ENCODE assay signal across 30 mouse cellular contexts in the genomic region with DNA sequence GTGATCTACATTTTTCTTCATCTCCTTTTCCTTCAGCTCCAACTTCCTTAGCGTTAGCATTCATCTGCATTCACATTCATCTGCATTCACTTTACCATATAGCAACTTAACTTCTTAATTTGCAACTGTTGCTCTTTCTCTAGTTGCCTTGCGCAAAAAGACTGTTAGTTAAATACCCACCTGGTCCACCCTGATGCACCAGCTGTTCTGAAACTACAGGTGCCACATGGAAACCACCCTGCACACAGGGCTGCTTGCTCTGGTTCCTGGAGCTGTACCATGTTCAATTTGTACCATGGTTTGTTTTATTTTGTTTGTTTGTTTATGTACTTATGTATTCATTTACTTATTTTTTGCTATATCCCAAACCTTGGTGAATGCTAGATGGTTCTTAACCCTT. TPM values are rescaled to one million over a fixed set of nuclear protein-coding genes. Genes with fewer than 3 reads are reported as not detected.
DNase-seq lines count a peak whose midpoint lies in the region; ATAC-seq and TF ChIP-seq lines count a peak whose summit lies in the region.
"Had no signal": no experiment of that assay in that cellular context is flagged by ENCODE, and none has a peak within 500 bp of the region (broad histone marks: within the 10 kb centered on the region; RNA-seq: fewer than 3 reads in every experiment).

No protein-coding gene starts in this region.

- dilution Hi-C loops in CH12.LX (cut with MboI; ENCODE audit: extremely low pct_ligation_motif_present, extremely low pct_unique_long_range_greater_than_20kb, low sequenced_read_pairs): no loop called here

- DNase-seq in A20 (ENCODE audit: low read depth, low spot score): peak; percentile 39
- DNase-seq in CH12.LX (ENCODE audit: extremely low read depth): no peak
- DNase-seq in thymus, postnatal 0 days (ENCODE audit: low spot score): peak; percentile 84
- DNase-seq in thymus, postnatal 36 days: peak; percentile 46 to 74
- no peak for DNase-seq in lung, postnatal 0 days (ENCODE audit: low spot score)
- DNase-seq in urinary bladder, postnatal 10 days (ENCODE audit: low spot score): no peak
- DNase-seq: adrenal gland, postnatal 10 days; B cell, adult 2 months; cerebellum, adult 11 months; cerebellum, adult 8-10 months; cerebellum, postnatal 14 days; embryo, embryonic 11 days; gastrocnemius, postnatal 36 days; heart, postnatal 36 days had no signal

- 86% methylated on average over 2 of the region's 2 CpGs for WGBS in lung, postnatal 0 days
- 87% methylated on average over 2 of the region's 2 CpGs for WGBS in forebrain, embryonic 16.5 days

- TF ChIP-seq EP300 in CH12.LX (IDR thresholded peaks at IDR 0.05; ENCODE audit: low read length): no peak
- no peak for TF ChIP-seq EP300 in lung, postnatal 0 days (IDR thresholded peaks at IDR 0.05)

- H3K36me3 ChIP-seq in CH12.LX (replicated peaks in 1 of 2; ENCODE audit: control insufficient read depth in 1 of 2, insufficient read depth in 1 of 2, low read length in 1 of 2): no peaks in the 10 kb centered on the region
- no peaks in the 10 kb centered on the region for H3K36me3 ChIP-seq in lung, postnatal 0 days (ENCODE audit: insufficient read depth, low read length)
- H3K36me3 ChIP-seq in forebrain, embryonic 16.5 days (ENCODE audit: control insufficient read depth, insufficient read depth): no peaks in the 10 kb centered on the region
- H3K36me3 ChIP-seq: embryonic facial prominence, embryonic 15.5 days; forebrain, embryonic 10.5 days; heart, embryonic 15.5 days; hindbrain, embryonic 15.5 days had no signal

- no peak for ATAC-seq in lung, postnatal 0 days
- ATAC-seq in forebrain, embryonic 16.5 days: no peak
- ATAC-seq: CD4-positive, CD25-positive, alpha-beta regulatory T cell, adult 4 months; forebrain, embryonic 14.5 days had no signal

- peak overlapping the region in 1 of 3 experiments; percentile 49 for H3K4me3 ChIP-seq in CH12.LX (replicated peaks in 1 of 3; ENCODE audit: low read depth in 2 of 3, low read length in 2 of 3, poor library complexity in 1 of 3)
- H3K4me3 ChIP-seq in lung, postnatal 0 days (ENCODE audit: low read depth, low read length): no peak overlapping the region
- H3K4me3 ChIP-seq in forebrain, embryonic 16.5 days (replicated peaks; ENCODE audit: low read length): no peak overlapping the region
- H3K4me3 ChIP-seq: embryonic facial prominence, embryonic 15.5 days; erythroblast, embryonic 14.5 days; forebrain, embryonic 10.5 days; heart, embryonic 15.5 days; hindbrain, embryonic 15.5 days had no signal

- TF ChIP-seq POLR2A in CH12.LX (IDR thresholded peaks at IDR 0.05; ENCODE audit: low read depth, low read length): no peak

- in situ Hi-C loops in CH12.LX (cut with MboI; ENCODE audit: low pct_ligation_motif_present, low pct_unique_long_range_greater_than_20kb, low sequenced_read_pairs): no loop called here

- H3K27me3 ChIP-seq in CH12.LX (replicated peaks): no peaks in the 10 kb centered on the region
- H3K27me3 ChIP-seq in lung, postnatal 0 days (replicated peaks; ENCODE audit: insufficient read depth, low read length): no peaks in the 10 kb centered on the region
- no peaks in the 10 kb centered on the region for H3K27me3 ChIP-seq in forebrain, embryonic 16.5 days (replicated peaks; ENCODE audit: control insufficient read depth, insufficient read depth, low read length)
- H3K27me3 ChIP-seq: embryonic facial prominence, embryonic 15.5 days; heart, embryonic 15.5 days; hindbrain, embryonic 15.5 days had no signal

- peak overlapping the region; percentile 79; the same call in 1 of the 2 replicates for H3K27ac ChIP-seq in CH12.LX (ENCODE audit: insufficient read depth, low read depth)
- H3K27ac ChIP-seq in lung, postnatal 0 days (ENCODE audit: low read length): no peak overlapping the region
- no peak overlapping the region for H3K27ac ChIP-seq in forebrain, embryonic 16.5 days (ENCODE audit: low read length)
- H3K27ac ChIP-seq: embryonic facial prominence, embryonic 15.5 days; forebrain, embryonic 10.5 days; heart, embryonic 15.5 days; hindbrain, embryonic 15.5 days had no signal

- H3K9ac ChIP-seq in CH12.LX (ENCODE audit: insufficient read depth, low read depth): no peak overlapping the region
- H3K9ac ChIP-seq in lung, postnatal 0 days (replicated peaks; ENCODE audit: low read depth): no peak overlapping the region
- no peak overlapping the region for H3K9ac ChIP-seq in forebrain, embryonic 16.5 days (replicated peaks; ENCODE audit: low read depth, low read length)
- H3K9ac ChIP-seq: embryonic facial prominence, embryonic 15.5 days; heart, embryonic 15.5 days; hindbrain, embryonic 15.5 days had no signal

- no peaks in the 10 kb centered on the region for H3K79me2 ChIP-seq in CH12.LX (replicated peaks; ENCODE audit: control insufficient read depth, extremely low read depth, insufficient read depth, poor library complexity, severe bottlenecking)

- peaks cover 37 to 71% of the 10 kb centered on the region in 2 experiments for H3K4me1 ChIP-seq in CH12.LX (ENCODE audit: control insufficient read depth in 1 of 2, insufficient read depth in 2 of 2)
- no peaks in the 10 kb centered on the region for H3K4me1 ChIP-seq in lung, postnatal 0 days (ENCODE audit: insufficient read depth, low read depth, low read length)
- no peaks in the 10 kb centered on the region for H3K4me1 ChIP-seq in forebrain, embryonic 16.5 days (replicated peaks; ENCODE audit: control insufficient read depth, insufficient read depth, low read length)
- H3K4me1 ChIP-seq: embryonic facial prominence, embryonic 15.5 days; heart, embryonic 15.5 days; hindbrain, embryonic 15.5 days had no signal

- no peak for TF ChIP-seq CTCF in CH12.LX (conservative IDR thresholded peaks at IDR 0.05 in 1 of 2, IDR thresholded peaks at IDR 0.05 in 1 of 2; ENCODE audit: low read depth in 2 of 2, low read length in 2 of 2)
- no peak for TF ChIP-seq CTCF in lung, postnatal 0 days (IDR thresholded peaks at IDR 0.05)

- no peak for TF ChIP-seq RAD21 in CH12.LX (IDR thresholded peaks at IDR 0.05; ENCODE audit: low read depth, low read length)

- no peak overlapping the region for H3K4me2 ChIP-seq in CH12.LX (ENCODE audit: insufficient read depth, low read depth, poor library complexity, severe bottlenecking)
- H3K4me2 ChIP-seq in lung, postnatal 0 days (replicated peaks; ENCODE audit: low read depth, low read length): no peak overlapping the region
- no peak overlapping the region for H3K4me2 ChIP-seq in forebrain, embryonic 16.5 days (ENCODE audit: low read length)
- H3K4me2 ChIP-seq: embryonic facial prominence, embryonic 15.5 days; heart, embryonic 11.5 days; heart, embryonic 15.5 days; hindbrain, embryonic 15.5 days had no signal

- H3K9me3 ChIP-seq in CH12.LX (replicated peaks; ENCODE audit: low read length): no peaks in the 10 kb centered on the region
- H3K9me3 ChIP-seq in lung, postnatal 0 days (ENCODE audit: low read length): no peaks in the 10 kb centered on the region
- no peaks in the 10 kb centered on the region for H3K9me3 ChIP-seq in forebrain, embryonic 16.5 days (ENCODE audit: control insufficient read depth, low read length)
- H3K9me3 ChIP-seq: embryonic facial prominence, embryonic 15.5 days; forebrain, embryonic 10.5 days; heart, embryonic 15.5 days; hindbrain, embryonic 15.5 days had no signal

TF ChIP-seq in CH12.LX, 34 proteins besides CTCF, POLR2A, EP300 and RAD21:
- no peak for TF ChIP-seq ZC3H11A (IDR thresholded peaks at IDR 0.05; ENCODE audit: low read depth, low read length)
- TF ChIP-seq TCF12 (IDR thresholded peaks at IDR 0.05; ENCODE audit: low read depth, low read length): 0 out of 2 replicates have a peak, but pooled peaks have one; percentile 32
- 0 out of 2 replicates have a peak, but pooled peaks have one; percentile 2 for TF ChIP-seq IRF4 (IDR thresholded peaks at IDR 0.05; ENCODE audit: low read depth, low read length)

RNA-seq across cellular contexts. Expression of a gene that starts 0.7 kb away (rescaled TPM):
- total RNA-seq in CH12.LX (2012; rRNA removed): 2.6 and 2.7 TPM in 2 replicates
- 0.46 TPM in 1 of 2 replicates, not detected in the other for total RNA-seq in CH12.LX (2014; rRNA removed)
- 2.4 and 2.6 TPM in 2 replicates for polyA plus RNA-seq in CH12.LX (2012; ENCODE audit: insufficient read length, low read depth)
- 0.73 and 1.1 TPM in 2 replicates for polyA plus RNA-seq in thymus, postnatal 0 days (2015; fragmentation: Nextera tagmentation; extraction: Ambion mirVana)
- not detected in 2 replicates for polyA plus RNA-seq in lung, postnatal 0 days (2015; fragmentation: Nextera tagmentation; extraction: Ambion mirVana)
- not detected in 2 replicates for polyA plus RNA-seq in forebrain, embryonic 16.5 days (2015; fragmentation: Nextera tagmentation; extraction: Ambion mirVana)
- total RNA-seq: adrenal gland, postnatal 10 days; adrenal gland, postnatal 4 days; common myeloid progenitor, adult 5-6 weeks; gastrocnemius, adult 8-10 months; gastrocnemius, postnatal 36 days; heart, postnatal 36 days; MEL had no signal
- polyA plus RNA-seq: brain, embryonic 14.5 days; embryonic facial prominence, embryonic 11.5 days; embryonic facial prominence, embryonic 15.5 days; erythroblast, embryonic 14.5 days; forebrain, embryonic 10.5 days; forebrain, embryonic 14.5 days; heart, embryonic 15.5 days; hindbrain, embryonic 11.5 days; hindbrain, embryonic 15.5 days had no signal

RNA-seq across cellular contexts. Expression of a gene that starts 6.4 kb away (rescaled TPM):
- total RNA-seq in CH12.LX (2012; rRNA removed) (0.29 and 0.64 TPM in 2 replicates), CH12.LX (2014; rRNA removed) (0.11 and 0.14 TPM in 2 replicates)
- 0.14 and 0.17 TPM in 2 replicates for polyA plus RNA-seq in CH12.LX (2012; ENCODE audit: insufficient read length, low read depth)
- polyA plus RNA-seq in thymus, postnatal 0 days (2015; fragmentation: Nextera tagmentation; extraction: Ambion mirVana): 99.7 and 113 TPM in 2 replicates
- polyA plus RNA-seq in lung, postnatal 0 days (2015; fragmentation: Nextera tagmentation; extraction: Ambion mirVana): 0.13 and 0.15 TPM in 2 replicates
- not detected in 2 replicates for polyA plus RNA-seq in forebrain, embryonic 16.5 days (2015; fragmentation: Nextera tagmentation; extraction: Ambion mirVana)
- total RNA-seq: gastrocnemius, adult 8-10 months; MEL had no signal
- polyA plus RNA-seq: embryonic facial prominence, embryonic 11.5 days; forebrain, embryonic 10.5 days; forebrain, embryonic 14.5 days; heart, embryonic 11.5 days; hindbrain, embryonic 11.5 days; hindbrain, embryonic 15.5 days had no signal

RNA-seq across cellular contexts. Expression of a gene that starts 41.0 kb away (rescaled TPM):
- total RNA-seq in CH12.LX (2012; rRNA removed) (32.7 and 37.1 TPM in 2 replicates), CH12.LX (2014; rRNA removed) (104 and 115 TPM in 2 replicates)
- polyA plus RNA-seq in CH12.LX (2012; ENCODE audit: insufficient read length, low read depth): 59.9 and 60.0 TPM in 2 replicates
- 66.4 and 69.4 TPM in 2 replicates for polyA plus RNA-seq in thymus, postnatal 0 days (2015; fragmentation: Nextera tagmentation; extraction: Ambion mirVana)
- polyA plus RNA-seq in lung, postnatal 0 days (2015; fragmentation: Nextera tagmentation; extraction: Ambion mirVana): 55.9 and 56.7 TPM in 2 replicates
- polyA plus RNA-seq in forebrain, embryonic 16.5 days (2015; fragmentation: Nextera tagmentation; extraction: Ambion mirVana): 73.1 and 88.4 TPM in 2 replicates

RNA-seq across cellular contexts. Expression of a gene that starts 59.0 kb away (rescaled TPM):
- total RNA-seq in CH12.LX (2012; rRNA removed): 0.08 TPM in 1 of 2 replicates, not detected in the other
- 0.20 and 0.27 TPM in 2 replicates for total RNA-seq in CH12.LX (2014; rRNA removed)
- 0.44 and 0.60 TPM in 2 replicates for polyA plus RNA-seq in CH12.LX (2012; ENCODE audit: insufficient read length, low read depth)
- 0.55 and 0.82 TPM in 2 replicates for polyA plus RNA-seq in thymus, postnatal 0 days (2015; fragmentation: Nextera tagmentation; extraction: Ambion mirVana)
- polyA plus RNA-seq in lung, postnatal 0 days (2015; fragmentation: Nextera tagmentation; extraction: Ambion mirVana): 0.58 and 0.66 TPM in 2 replicates
- 0.15 and 0.34 TPM in 2 replicates for polyA plus RNA-seq in forebrain, embryonic 16.5 days (2015; fragmentation: Nextera tagmentation; extraction: Ambion mirVana)
- total RNA-seq: gastrocnemius, postnatal 36 days had no signal
- polyA plus RNA-seq: embryonic facial prominence, embryonic 11.5 days; erythroblast, embryonic 14.5 days; forebrain, embryonic 10.5 days had no signal

Comparison
In these comparisons a context has a peak if more than half of its experiments do, and no peak if none do; other contexts are left out.
1. DNase-seq: peak in A20 (single experiment), thymus, postnatal 0 days (single experiment) and thymus, postnatal 36 days (2 of 2); none in CH12.LX (single experiment), lung, postnatal 0 days (single experiment) and urinary bladder, postnatal 10 days (single experiment).
2. RNA of a gene that starts 6.4 kb away (polyA plus RNA-seq): 99.7 to 113 TPM in thymus, postnatal 0 days; 0.14 to 0.17 TPM in CH12.LX, 0.13 to 0.15 TPM in lung, postnatal 0 days and not detected in forebrain, embryonic 16.5 days; every median in the first group is over 10 times any median in the second.